Mouse (Mus musculus) frontal cortex, postnatal 25 days (tissue): ENCODE measurements around the gene Tbc1d2b.

Experiments
- DNase-seq, 2 experiments: peaks; one replicate each; pipeline ENCODE4 v3.0.0; 2022; ENCODE audit warnings: low spot score in 2 of 2

Tbc1d2b gene

GRCm38 (mm10) chr9:90204396-90204915 is 66.1 kb downstream of the Tbc1d2b start:
- DNase-seq: no peak

DNA sequence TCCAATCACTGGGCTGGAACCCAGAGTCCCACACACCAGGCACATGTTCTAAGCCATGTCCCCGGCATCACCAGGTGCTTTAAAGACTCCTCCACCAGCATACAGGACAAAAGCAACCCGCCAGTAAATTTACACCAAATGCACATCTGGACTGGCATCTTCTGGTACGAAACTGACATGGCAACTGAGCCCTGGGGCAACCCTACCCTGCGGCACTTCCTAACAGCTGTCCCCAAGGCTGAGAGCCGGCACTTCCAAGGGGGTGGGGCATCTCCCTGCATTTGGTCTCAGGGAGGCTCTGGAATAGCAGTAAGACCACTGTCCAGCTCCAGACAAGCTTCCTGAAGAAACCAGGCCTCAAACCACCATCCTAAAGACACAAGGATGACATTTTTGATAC is 67.4 kb downstream of the Tbc1d2b start:
- DNase-seq: no peak

DNA sequence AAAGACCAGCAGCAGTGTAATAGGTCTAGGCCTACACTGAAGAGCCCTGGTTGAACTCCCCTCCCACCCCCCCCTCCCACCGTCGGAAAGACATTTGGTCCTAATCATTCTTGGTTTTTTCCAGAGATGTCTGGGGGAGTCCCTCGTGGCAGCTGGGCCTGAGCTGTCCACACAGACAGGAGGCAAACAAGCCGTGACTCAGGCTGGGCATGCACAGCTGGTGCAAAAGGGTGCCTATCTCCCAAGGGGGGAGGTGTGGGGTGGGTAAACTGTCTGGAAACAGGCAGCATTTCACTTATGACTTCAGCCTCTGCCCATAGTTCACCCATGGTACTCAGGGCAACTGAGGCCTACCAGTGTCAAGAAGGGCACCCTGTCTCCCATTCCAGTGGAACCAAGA is 69.1 kb downstream of the Tbc1d2b start:
- no peak for DNase-seq

- DNase-seq: no peak
Measured at GRCm38 (mm10) chr9:90201096-90201495, 69.5 kb downstream of the Tbc1d2b start.

DNA sequence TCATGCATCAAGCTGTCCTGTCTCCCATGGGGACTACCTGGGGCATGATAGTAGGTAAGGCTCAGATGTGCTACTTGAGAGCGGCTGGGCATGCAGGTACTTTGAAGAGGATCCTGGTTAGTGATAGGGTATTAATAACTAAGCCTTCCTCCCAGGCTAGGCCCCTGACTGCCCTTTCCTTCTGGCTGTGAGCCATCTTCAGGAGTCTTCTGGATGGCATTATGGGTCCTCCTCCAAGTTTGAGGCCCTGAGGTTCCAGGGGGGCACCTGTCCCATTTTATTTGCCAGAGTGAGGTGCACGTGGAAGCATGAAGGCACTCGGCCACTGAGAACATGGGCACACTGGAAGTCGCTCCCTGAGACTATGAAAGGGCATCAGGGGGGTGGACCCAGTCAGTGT is 70.1 kb downstream of the Tbc1d2b start:
- no peak for DNase-seq

- DNase-seq: no peak
Measured at GRCm38 (mm10) chr9:90199611-90200010, 71.0 kb downstream of the Tbc1d2b start.

GRCm38 (mm10) chr9:90198531-90199449 is 71.8 kb downstream of the Tbc1d2b start:
- DNase-seq: no peak

DNA sequence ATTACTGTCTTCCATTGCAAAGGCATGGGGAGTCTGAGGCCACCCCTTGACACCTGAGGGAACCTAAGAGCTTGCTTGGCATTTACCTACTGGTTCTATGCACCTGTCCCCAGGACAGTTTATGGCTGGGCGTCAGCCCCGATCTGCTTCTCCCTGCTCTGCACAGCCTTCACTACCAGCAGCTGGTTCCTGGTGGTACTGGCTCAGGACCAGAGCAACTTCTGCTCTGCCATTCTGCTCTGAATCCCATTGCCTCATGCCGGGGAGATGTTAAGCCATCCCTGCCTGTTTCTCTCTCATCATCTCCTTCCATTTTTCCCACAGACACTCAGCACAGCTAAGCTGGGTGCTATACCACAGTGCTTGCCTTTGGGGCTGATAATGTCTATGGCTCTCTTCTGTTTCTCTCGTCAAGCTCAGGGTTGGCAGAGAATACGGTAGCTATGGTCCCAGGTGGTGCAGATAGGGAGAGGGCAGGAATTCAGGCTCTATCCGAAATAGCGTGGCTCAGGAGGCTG is 72.7 kb downstream of the Tbc1d2b start:
- DNase-seq: no peak

DNA sequence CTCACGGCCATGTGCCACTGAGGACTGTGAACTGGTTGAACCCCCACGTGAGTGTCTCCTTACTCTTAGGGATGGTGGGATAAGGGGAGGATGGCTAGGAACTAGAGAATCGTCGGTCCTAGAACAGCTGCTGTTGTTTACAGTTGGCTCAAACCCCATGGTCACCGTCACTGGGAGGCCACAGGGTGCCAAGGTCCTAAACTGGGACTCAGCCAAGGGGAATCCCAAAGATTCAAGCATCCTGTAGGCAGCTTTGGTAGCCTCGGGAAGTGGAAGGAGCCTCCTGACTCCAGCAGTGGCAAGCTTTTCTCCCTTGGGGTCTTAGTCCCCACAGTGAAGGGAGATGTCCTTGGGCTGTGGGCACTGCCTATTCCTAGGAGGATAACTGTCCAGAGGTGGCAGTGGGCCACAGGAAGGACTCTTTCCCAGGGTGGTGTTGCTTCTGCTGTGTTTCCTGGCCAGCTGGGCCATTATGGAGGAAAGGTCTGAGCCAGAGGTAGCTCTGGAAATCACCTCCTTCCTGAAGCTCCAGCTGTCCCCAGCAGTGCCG is 73.4 kb downstream of the Tbc1d2b start:
- DNase-seq: no peak

DNA sequence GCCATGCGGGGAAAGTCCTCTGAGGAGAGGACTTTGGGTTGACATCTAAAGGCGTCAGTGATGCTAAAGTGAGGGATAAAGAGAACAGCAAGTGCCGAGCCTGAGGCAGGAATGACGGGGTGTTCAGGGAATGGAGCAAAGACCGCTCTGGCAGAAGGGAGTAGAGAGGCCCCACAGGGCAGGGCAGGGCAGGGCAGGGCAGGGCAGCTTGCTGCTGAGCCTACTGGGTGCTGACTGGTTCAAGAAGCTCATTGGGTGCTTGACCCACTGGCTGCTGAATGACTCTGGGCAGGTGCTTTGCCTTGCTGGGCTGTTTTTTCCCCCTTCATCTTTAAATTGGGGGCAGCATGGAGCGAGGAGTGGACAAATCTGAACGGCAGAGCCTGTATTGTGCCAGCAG is 74.3 kb downstream of the Tbc1d2b start:
- DNase-seq: no peak

- DNase-seq: no peak
Measured at GRCm38 (mm10) chr9:90195000-90195399, 75.6 kb downstream of the Tbc1d2b start.

GRCm38 (mm10) chr9:90189391-90189790 is 81.2 kb downstream of the Tbc1d2b start:
- DNase-seq: no peak

DNA sequence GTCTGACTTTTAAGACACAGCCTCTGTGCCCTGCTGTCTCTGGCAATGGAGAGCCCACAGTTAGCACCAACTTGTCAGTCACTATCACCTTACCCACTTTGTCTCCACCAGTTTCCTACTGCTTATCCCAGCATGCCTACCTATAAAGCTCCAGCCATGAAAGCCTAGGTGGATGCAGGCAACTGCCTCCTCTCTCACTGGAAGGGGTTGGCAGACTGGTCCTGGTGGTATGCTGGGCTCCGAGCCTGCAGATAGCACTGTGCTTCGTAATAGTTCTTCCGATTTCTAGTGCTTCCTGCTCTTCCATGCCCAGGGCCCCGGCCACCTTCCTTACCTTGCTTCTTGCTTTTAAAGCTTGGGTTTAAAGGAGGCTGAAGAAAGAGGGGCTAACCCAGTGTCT is 81.7 kb downstream of the Tbc1d2b start:
- no peak for DNase-seq

- no peak for DNase-seq
Measured at GRCm38 (mm10) chr9:90185356-90185910, 85.2 kb downstream of the Tbc1d2b start.

DNA sequence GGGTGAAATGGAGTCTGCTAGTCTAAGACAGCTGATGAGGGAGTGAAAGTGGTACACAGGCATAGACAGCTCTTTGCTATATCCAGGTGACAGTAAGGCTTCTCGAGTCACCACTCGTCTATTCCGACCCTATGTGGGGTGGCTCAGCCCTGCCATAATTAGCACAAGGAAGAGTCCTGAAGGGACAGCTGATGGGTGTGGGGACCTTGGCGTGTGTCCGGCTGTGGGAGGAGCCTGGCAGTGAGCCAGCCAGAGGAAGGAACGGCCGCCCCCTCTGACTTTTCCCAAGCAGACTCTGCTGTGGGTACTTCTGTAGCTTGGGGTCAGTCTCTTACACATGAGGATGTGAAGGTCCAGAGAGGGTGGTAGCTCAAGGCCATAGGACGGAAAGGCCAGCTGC is 86.5 kb downstream of the Tbc1d2b start:
- no peak for DNase-seq

- DNase-seq: no peak
Measured at GRCm38 (mm10) chr9:90183550-90183949, 87.1 kb downstream of the Tbc1d2b start.

DNA sequence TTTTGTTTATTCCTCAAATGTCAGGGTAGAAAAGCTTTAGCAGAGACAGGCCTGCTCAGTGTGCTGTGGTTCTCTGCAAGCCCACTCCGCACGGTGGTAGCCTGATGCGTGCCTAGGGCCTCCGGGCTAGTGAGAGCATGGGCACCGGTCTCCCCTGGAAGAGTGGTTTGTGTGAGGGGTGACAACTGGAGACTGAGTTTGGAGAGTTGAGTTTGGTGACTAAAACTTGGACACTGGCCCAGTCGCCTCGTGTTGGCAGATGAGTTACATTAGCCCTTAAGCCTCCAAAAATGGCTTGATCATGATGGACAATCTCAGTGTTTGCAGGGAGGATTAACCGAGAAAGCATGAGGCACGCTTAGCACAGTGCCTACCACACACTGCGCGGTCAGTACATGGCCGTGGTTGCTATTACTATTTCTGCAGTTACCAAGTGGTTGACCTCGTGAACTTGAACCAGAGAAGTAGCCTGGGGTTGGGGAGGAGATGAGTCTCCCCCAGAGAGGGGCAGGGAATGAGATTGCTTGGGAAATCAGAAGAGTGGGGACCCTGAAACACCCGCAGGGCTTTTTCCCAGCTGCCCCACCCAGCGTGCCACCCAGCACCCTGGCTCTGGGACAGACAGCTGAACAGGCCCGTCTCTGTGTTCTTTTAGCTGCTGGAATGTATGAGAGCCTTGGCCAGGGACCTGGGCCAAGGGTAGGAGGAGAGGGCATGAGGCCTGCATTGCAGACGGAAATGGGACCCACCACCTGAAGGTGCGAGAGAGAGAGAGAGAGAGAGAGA is 87.8 kb downstream of the Tbc1d2b start:
- no peak for DNase-seq

DNA sequence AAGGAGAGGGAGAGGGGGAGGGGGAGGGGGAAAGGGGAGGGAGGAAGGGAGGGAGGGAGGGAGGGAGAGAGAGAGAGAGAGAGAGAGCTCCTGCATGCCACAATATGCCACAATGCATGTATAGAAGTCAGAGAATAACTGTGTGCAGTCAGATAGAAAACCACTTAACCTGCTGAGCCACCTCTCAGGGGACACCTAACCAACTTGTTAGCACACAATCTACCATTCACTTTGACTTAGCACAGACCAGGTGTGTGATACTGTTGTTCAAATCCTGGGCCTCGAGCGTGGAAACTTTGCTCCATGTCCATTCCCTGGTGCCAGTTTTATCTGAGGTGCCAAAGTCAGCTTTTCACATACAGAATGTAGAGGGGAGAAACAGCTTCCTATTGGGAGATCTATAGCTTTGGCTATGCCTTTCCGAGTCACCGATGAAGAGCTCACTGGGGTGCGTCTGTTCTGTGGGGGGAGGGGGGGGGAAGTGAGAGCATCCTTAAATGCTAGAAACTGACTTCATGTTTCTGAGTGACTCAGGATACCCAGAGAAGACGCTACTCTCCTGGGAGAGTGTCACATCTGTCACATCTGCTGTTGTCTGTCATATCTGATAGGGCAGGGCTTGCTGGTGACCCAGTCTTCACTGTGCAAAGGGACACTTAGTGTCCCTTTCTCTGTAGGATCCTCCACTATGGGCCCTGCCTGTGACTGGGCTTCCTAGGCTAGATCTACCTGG is 88.8 kb downstream of the Tbc1d2b start:
- DNase-seq: no peak

GRCm38 (mm10) chr9:90179409-90179808 is 91.2 kb downstream of the Tbc1d2b start:
- no peak for DNase-seq

DNA sequence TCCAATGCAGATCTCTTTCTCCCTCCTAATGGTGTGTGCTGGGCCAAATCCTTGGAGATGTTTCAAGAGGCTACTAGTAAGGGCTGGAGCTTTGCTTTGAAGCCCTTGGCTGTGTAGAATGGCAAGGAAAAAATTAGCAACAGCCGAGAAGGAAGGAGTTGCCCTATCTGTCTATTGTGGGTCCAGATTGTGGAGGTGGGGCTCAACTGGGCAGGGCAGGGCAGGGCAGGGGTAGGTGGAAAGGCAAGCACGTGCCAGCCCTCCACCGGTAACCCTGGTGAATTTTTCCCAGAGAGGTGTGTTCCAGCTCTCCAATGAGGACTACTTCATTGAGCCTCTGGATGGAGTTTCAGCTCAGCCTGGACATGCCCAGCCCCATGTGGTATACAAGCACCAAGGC is 97.3 kb downstream of the Tbc1d2b start:
- no peak for DNase-seq
